Mouse (Mus musculus): ENCODE results near the gene Kdr.
"Not testable (repeated sequence)": the region's sequence is repeated elsewhere in the genome, so short reads cannot be mapped to it uniquely, and the experiment has no call there.

Gene Kdr

DNA sequence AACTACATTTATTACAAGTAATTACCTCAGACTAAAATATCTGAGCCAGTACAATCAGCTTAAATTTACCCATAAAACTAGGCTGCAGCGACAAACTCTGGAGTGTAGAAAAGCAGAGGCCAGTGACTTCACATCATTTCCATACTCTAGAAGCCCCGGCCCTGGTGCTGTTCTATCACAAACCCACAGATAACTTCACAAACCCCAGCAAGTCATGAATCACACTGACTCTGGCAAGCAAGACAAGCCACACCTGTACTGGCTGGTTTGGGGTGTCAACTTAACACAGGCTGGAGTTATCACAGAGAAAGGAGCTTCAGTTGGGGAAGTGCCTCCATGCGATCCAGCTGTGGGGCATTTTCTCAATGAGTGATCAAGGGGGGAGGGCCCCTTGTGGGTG lies 18.4 kb downstream of the Kdr start:
- DNase-seq (ENCODE audit: low spot score) = no peak

DNA sequence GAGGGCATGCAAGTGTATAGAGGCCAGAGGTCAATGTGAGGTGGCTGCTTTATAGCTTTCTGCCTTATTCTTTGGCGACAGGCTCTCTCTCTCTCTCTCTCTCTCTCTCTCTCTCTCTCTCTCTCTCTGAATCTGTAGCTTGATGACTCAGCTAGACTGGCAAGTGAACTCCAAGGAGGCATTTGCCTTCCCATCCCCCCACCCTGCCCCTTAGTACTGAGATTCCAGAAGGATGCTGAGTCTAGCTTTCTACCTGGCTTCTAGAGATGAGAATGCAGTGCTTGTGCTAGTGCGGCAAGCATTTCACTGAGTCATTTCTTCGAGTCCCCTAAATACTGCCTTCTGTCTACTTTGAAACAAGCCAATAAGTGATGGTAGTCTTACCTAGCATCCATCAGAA lies 21.7 kb downstream of the Kdr start:
- no peak for DNase-seq (ENCODE audit: low spot score)

DNA sequence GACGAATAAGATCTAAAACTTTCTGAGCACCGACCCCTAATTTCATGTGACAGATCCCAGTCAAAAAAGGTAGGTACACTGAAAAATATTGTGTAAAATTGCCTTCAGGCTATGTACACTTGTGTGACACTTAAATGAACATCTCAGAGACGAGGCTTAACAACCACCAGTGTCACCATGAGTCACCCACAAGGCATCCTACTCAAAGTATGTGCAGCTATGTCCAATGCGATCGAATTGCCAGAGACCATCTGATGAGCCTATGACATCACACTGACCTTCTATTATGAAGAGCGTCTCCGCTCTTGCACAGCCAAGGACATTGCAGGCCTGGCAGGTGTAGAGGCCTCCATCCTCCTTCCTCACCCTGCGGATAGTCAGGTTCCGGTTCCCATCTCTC lies 22.4 kb downstream of the Kdr start:
- DNase-seq (ENCODE audit: low spot score) = no peak

DNA sequence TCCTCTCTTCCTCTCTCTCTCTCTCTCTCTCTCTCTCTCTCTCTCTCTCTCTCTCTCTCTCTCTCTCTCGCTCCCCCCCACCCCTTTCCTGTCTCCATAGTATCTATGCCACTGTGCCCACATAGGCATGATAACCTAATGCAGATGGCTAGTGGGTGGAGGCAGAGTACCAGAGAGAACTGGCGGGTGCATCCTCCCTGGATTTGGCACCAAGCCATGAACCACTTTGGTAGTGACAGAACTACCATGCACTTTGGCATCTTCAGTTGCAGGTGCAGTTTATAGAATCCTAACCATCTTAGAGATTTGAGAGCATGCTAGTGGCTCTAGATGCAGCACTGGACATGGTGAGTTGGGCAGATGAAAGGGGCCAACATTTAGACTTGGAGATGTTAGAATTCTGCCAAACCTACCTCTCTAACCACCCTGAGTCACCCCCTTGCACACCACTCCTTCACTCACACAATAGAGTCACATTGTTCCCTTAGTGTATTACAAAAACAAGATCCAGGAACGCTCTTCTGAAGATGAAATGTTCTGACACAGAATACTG lies 23.4 kb downstream of the Kdr start:
- DNase-seq (ENCODE audit: low spot score) = no peak

DNA sequence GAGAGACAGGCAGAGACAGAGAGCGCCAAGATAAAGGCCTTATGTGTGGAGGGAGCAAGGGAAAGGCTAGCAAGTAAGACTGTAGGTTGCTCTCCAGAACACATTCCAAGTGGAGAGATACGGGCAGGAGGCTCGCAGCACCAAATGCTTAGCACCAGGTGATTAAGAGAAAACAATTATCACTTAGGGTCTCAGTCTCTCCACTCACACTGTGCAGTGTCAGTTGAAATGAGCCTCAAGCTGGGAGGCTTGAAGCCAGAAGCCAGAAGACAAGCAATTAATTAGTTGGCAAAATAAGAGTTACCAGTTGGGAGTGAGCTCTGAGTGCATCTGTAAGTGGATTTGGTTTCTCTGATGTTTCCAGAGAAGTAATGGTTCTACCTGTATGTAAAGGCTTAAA lies 24.0 kb downstream of the Kdr start:
- no peak for DNase-seq (ENCODE audit: low spot score)

DNA sequence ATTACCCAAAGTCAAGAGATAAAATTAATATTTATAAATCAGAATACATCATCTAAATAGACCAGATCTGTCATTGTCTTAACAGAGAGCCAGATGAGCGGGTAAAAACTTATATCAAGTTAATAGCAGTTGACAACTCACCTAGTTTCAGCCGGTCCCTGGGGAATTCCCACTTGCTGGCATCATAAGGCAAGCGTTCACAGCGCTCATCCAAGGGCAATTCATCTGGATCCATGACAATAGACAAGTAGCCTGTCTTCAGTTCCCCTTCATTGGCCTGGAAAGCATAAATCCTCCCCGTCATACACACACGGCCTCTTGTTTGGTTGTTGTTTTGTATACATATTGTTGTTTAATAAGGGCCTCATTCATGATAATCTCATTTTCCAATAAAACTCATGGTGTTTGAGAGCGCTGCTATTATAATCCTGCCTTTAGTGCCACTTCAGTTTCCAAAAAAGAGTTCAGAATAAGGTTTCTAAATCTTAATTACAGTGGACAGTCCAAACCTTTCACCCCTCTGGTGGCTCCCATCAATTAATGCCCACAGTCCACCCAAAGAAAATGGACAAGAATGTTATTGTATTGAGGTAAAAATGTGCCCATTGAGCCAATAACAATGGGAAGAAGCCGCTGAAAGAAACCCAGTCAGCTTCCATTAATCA lies 26.0 kb downstream of the Kdr start:
- no peak for DNase-seq (ENCODE audit: low spot score)

DNA sequence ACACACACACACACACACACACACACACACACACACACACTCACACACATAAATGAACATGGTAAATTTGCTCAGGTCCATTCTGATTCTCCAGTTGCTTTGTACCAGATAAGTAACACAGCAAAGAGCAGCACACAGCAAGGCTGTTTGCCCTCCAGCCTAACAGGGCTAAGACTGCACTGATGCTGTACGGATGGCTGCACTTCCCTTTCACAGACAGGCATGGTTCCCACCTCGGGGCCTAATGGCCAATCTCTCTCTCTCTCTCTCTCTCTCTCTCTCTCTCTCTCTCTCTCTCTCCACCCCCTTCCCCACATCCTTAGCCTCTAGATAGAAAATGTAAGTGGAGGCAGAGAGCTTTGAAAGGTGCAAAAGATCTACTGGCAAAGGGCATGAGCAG lies 27.4 kb downstream of the Kdr start:
- no peak for DNase-seq (ENCODE audit: low spot score)

DNA sequence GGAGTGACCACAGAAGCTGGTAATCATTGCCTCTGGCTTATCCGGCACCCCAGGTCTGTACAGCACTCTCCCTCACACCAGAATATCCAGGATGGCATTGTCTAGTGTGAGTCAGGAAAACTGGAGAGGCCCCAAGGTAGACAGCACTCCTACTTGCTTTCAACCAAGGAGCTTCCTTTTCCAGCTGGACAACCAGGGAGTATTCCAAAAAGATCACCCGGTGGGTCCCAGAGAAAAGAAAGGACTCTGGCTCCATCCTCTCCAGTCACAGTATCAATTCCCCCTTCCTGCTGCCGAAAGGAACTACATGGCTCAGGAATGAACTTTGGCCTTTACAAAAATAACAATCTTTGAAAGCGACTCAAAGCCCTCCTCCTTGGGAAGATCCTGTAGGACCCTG lies 32.9 kb downstream of the Kdr start:
- no peak for DNase-seq (ENCODE audit: low spot score)

DNA sequence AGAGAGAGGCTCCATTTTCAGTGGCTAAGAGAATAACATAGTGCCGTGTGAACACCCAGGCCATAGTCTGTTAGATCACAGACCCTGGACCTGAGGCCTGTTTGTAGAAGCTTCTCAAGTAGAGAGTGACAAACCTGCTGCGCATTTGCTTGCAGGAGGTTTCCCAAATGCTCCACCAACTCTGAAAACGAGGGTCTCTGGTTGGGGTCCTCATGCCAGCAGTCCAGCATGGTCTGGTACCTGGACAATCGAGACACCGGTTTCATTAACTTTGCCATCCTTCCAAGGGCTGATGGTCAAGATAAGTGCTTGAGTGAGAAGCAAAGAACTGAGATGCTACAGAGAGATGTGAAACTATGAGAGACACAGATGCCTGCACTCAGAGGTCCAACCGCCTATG lies 35.0 kb downstream of the Kdr start:
- DNase-seq (ENCODE audit: low spot score) = no peak

DNA sequence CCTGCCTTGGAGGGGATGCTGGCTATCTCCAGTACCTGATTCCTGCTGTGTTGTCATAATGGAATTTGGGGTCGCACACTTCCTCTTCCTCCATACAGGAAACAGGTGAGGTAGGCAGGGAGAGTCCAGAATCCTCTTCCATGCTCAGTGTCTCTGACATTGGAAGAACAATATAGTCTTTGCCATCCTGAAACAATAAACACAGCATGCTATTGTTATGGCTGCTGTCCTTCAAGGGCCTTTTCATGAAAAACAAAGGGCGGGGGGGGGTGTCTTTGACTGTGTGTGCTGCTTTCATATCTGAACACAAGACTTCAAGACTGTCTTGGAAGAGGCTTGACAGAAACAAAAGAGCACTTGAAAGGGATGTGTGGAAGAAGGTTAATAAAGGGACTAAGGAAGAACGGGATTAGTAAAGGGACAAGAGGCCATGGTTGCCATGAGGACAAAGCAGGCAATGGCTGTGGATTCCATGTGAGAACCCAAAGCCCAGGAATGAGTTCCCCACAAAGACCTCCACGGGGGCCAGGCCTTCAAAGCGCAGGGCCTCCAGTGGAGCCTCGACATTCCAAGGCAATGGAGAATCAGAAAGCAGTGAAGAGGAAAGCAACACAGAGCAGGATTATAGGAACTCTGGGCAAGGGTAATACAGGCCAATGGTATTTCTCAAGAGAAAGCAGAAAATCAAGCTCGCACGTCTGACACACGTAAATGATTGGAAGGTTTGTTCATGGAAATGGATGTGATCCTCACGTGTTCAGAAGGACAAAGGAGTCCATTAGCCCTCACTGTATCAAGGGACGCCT lies 36.3 kb downstream of the Kdr start:
- DNase-seq (ENCODE audit: low spot score) = no peak

DNA sequence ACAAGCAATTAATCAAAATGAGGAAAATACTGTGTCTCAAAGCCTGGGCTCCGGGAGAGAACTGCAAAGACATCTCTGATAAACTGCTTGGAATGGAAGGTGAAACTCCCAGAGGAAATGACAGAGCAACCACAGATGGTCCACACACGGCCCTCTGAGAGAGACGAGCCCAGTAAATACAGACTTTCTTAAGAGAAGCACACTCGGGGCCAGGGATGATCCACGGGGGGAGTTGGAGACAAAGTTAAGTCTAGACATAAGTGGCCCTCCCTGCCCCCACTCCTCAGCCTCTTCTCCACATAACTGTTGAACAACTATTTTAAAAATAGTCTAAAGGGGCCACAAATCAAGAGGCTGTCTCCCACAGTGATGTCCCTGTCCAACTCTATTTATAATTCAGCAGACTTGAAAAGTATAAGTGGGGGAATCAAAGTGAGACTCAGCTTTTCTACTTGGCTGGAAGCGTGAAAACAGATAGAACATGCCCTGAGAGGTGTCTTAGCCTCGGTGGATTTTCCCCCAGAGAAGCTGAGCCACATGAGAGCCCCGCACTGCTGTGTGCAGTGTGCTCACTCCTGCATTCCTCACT lies 39.0 kb downstream of the Kdr start:
- DNase-seq (ENCODE audit: low spot score) = no peak

DNA sequence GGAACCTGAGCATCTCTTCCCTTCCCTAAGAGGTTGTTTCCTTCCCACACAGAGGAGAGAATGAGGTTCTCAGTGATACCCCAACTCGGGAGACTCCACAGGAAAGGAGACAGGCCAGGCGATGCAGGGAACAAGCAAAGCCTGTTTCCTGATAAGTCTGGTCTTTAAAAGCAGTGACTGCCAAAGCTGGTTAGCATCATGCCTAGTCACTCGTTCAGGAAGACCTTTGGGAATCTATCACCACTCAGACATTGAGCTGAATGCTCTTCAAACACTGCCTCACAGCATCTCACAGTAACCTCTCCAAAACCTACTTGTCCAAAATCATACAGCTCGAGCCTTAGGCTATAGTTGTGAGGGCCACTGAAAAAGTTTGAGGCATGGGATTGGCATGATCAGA lies 40.2 kb downstream of the Kdr start:
- no peak for DNase-seq (ENCODE audit: low spot score)

DNA sequence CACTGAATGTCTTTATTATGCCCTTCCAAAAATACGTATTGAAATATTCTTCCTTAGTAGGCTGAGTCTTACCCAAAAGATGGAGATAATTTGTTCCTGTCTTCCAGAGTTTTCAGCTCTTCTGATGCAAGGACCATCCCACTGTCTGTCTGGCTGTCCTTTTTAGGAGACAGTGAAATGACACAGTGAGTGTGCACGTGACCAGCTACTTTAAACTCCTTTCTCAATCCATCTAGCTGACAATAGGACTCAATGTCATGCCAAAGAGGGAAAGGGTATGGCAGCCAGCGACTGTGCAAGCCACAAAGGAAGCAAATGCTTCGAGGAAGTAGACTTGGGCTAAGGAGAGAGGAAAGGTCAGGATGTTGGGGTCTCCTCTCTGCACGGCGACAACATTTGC lies 42.0 kb downstream of the Kdr start:
- no peak for DNase-seq (ENCODE audit: low spot score)

DNA sequence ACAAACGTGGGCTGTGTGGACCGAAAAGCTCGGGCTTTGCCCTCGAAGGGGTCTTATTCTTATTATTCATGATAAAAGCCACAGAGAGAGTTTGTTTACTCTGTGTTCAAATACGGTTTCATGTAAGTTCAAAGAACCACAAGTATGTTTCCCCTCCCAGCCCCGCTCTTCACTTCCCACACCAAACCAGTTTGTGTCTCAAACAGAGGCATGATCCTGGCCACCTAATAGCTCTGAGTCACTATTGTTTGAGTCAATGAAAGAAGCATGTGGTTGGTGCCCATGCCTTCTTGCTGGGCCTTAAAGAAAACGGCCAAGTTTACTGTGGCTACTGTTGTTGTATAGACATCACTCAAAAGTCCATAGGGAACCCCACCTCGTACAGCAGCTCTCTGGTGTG lies 43.0 kb downstream of the Kdr start:
- DNase-seq (ENCODE audit: low spot score) = no peak

DNA sequence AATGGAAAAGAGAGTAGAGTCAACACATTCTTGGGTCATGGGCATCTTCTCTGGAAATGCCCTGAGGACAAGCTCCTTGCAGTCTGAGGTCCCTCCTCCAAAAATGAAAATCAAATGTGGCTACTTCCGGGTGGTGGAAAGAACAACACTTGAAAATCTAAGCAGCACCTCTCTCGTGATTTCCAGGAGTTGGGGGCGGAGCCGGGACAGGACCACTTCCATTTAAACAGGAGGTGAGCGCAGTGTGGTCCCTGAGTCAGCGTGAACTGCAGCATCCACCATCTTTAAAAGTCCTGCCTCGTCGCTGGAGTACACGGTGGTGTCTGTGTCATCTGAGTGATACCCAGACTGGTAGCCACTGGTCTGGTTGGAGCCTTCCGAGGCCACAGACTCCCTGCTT lies 44.1 kb downstream of the Kdr start:
- no peak for DNase-seq (ENCODE audit: low spot score)

DNA sequence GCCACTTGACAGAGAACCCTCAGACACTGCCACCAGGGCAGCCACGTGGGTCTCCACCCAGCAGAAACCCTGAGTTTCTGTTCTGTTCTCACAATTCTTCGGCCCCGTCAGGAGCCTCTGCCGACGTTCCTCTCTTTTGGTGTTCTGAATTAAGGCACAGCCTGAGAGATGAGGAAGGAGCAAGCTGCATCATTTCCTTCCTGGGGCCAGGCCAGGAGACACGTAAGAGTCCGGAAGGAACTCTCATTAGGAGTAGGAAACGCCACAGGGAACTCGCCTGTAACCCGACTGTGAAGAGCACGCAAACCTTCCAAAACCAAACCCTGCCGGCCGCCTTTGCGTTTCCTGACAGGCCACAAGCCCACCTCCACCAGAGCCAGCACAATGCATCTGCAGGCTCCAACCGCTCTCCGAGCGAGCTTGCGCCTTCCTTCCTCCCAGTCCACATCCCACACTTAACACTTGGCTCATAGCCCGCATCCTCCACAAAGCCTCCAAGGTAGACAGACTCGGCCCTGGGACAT lies 44.7 kb downstream of the Kdr start:
- no peak for DNase-seq (ENCODE audit: low spot score)

DNA sequence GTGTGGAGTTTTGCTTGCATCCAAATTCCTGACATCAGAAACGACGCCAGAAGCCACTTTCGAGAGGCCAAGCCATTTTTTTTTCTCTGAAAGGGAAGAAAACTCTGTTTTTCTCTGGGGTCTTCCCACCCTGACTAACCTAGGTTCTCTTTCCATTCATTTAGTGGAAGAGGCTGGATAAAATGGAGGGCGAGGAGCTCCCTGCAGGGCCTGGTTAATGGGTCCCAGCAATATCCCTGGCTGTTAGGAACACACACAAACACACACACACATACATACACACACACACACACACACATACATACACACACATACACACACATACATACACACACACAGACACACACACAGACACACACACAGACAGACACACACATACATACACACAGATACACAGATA lies 46.8 kb downstream of the Kdr start:
- not testable (repeated sequence) for DNase-seq (ENCODE audit: low spot score)

DNA sequence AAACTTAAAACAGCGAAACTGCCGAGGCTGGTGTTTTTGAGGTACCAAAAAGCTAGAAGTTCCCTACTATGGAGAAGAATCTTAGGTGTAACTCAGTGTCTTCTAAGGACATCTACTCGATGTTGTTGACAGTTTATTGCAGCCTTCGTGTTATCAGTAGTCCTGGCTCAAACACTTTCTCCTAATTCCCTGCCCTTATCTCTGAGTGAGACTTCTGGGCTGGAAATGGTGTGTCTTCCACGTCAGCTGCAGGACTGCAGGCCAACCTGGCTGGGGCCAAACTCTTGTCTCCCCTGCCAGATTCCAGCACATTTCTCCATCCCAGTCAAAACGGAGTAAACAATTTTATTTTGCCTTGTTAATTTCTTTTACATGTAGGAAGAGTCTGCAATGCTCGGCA lies 48.3 kb downstream of the Kdr start:
- no peak for DNase-seq (ENCODE audit: low spot score)

DNA sequence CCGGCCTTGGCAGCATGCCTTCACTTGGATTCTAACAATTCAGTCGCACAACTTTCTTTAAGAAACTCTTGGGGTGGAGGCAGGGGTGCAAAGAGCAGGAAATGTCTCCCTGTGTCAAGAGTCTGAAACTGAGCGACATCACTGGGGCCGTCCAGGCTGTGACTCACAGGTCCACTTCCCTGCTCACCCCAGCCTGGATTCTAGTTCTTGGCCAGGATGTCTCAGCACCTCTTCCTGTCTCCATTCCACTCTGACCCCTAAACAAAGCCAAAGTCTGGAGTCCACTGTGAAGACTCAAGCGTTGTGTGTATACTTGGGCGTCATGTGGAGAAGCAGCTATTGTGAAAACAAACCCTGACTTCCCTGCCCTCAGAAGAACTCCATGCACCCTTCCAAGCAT lies 55.6 kb downstream of the Kdr start:
- DNase-seq (ENCODE audit: low spot score) = no peak

DNA sequence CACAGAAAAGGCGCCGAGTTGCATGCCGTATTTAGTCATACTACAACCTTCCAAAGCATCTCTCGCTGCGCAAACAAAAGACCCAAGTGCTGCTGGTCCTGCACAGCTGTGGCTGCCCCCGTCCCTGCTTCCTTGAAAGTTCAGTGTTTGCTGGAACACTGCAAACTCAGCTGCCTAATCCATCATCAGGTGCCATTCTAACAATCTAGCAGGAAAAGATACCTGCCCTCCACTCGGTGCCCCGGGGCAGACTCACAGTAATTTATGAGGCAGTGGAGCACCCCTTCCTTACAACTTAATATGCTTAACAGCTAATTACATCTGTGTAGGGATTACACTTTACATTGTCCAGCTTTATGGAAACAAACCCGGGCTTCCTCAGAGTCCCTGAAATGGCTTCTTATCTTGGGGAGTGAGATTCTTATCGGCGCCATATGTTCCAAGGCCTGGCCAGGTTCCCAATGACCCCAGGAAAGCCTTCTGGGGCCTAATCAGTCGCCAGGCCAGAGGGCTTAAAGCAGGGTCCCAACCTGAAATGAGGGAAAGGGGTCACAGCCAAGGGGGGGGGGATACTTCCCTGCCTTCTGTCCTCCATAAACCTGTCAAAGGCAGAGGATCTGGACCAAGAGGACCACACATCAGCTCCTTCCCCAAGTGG lies 56.4 kb downstream of the Kdr start:
- DNase-seq (ENCODE audit: low spot score) = no peak

DNA sequence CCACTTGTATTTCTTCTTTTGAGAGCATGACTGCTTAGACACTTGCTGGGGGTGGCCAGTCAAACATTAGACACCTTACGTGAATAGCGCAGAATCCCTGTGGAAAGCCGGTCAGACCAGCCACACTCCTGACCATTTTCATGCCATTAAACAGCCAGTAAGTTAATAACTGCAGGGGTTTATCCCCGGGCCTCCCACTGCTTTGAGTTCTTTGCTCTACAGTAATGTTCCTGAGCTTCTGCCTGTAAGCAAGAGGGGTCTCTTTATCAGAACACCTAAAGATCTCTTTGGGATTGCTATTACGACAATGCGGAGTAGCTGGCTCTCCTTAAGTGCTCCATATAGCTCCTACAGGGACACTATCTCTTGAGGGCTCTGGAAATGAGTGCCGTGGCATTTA lies 58.7 kb downstream of the Kdr start:
- no peak for DNase-seq (ENCODE audit: low spot score)

DNA sequence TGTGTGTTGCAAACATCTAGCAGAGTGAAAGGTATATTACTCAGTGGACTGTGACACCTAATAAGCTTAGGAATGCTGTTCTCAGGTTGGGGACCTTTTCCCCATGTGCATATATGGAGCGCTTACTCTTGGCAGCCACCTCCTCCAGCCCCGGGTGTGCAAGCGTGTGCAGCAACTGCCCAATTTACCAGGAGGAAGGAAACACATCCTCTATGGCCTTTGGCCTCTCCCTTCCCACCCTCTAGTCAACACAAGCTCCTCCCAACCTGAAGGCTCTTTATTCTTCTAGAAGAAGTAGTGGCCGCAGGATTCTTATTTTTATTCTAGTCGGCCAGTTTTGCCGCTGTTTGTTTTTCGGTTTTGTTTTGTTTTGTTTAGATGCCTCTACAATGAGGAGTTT lies 60.1 kb downstream of the Kdr start:
- DNase-seq (ENCODE audit: low spot score) = no peak

DNA sequence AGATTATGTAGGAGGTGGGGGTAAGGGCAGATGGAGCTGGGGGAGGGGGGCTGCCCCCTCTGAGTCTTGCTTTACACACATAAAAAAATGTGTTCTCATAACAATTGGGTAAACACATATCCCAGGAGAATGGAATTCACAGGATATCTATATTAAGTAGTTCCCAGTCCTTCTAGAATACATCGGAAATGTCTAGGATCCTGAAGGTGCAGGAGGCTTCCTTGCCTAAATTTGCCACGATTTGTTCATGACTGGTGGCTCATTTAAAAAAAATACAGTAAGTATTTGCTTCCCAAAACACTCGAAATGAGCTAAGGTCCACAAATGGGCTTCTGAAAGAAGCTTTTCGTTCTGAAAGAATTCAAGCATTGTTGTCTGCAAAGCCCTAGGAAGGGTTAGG lies 61.0 kb downstream of the Kdr start:
- DNase-seq (ENCODE audit: low spot score) = no peak
